Mouse (Mus musculus) megakaryocyte progenitor cell, adult 5-6 weeks (primary cell): Measurements from ENCODE around the gene Gins2. TPM values are rescaled to one million over a fixed set of nuclear protein-coding genes. Genes with fewer than 3 reads are reported as not detected.

Source experiments
- ATAC-seq: replicated peaks from 2 replicates; pipeline ENCODE4 v1.8.0; 2016; ENCODE audit warnings: mild to moderate bottlenecking, moderate TSS enrichment, inconsistent platforms; ENCODE audit not compliant: poor library complexity
- total RNA-seq, 2 experiments: library from RNA; stranded (forward) in 1 of 2; stranded (reverse) in 1 of 2; fragments of 157-497, 149-512 nt in 1 of 2; fragments of 200-1000 nt in 1 of 2; gene quantifications; 2 replicates each; pipeline versions ENCODE4 v1.2.3 to v1.2.4; 2015 to 2017

Gins2 gene
- total RNA-seq, 2 experiments from 2014 or later: 47.1 to 67.1 TPM

GRCm38 (mm10) chr8:120607460-120607859 lies 18.4 kb upstream of the Gins2 start:
- ATAC-seq: peak; percentile 38; the same call in 1 of the 2 replicates

- ATAC-seq: no peak
Observed at GRCm38 (mm10) chr8:120602672-120603071, 13.6 kb upstream of the Gins2 start.

GRCm38 (mm10) chr8:120599504-120599903 lies 10.4 kb upstream of the Gins2 start:
- ATAC-seq: peak; percentile 91

- ATAC-seq: no peak
Observed at GRCm38 (mm10) chr8:120598579-120598978, 9.5 kb upstream of the Gins2 start.

GRCm38 (mm10) chr8:120595963-120596362 lies 6.9 kb upstream of the Gins2 start:
- peak; percentile 85 for ATAC-seq

- ATAC-seq: no peak
Observed at GRCm38 (mm10) chr8:120594571-120594970, 5.5 kb upstream of the Gins2 start.

- ATAC-seq: no peak
Observed at GRCm38 (mm10) chr8:120591587-120592292, 2.6 kb upstream of the Gins2 start.

- ATAC-seq: no peak
Observed at GRCm38 (mm10) chr8:120589921-120590320, 817 bp upstream of the Gins2 start.

GRCm38 (mm10) chr8:120585521-120585920 lies 3.6 kb downstream of the Gins2 start:
- ATAC-seq: no peak

- no peak for ATAC-seq
Observed at GRCm38 (mm10) chr8:120581811-120582210, 7.3 kb downstream of the Gins2 start.

GRCm38 (mm10) chr8:120581329-120581728 lies 7.8 kb downstream of the Gins2 start:
- no peak for ATAC-seq

GRCm38 (mm10) chr8:120580336-120581000 lies 8.6 kb downstream of the Gins2 start:
- no peak; the same call in 1 of the 2 replicates for ATAC-seq

GRCm38 (mm10) chr8:120577821-120578220 lies 11.3 kb downstream of the Gins2 start:
- ATAC-seq: no peak

- no peak for ATAC-seq
Observed at GRCm38 (mm10) chr8:120575801-120576200, 13.3 kb downstream of the Gins2 start.

GRCm38 (mm10) chr8:120574941-120575340 lies 14.2 kb downstream of the Gins2 start:
- ATAC-seq: no peak

- ATAC-seq: no peak
Observed at GRCm38 (mm10) chr8:120573866-120574265, 15.2 kb downstream of the Gins2 start.

GRCm38 (mm10) chr8:120572534-120572933 lies 16.6 kb downstream of the Gins2 start:
- ATAC-seq: peak; percentile 50

GRCm38 (mm10) chr8:120571561-120571960 lies 17.5 kb downstream of the Gins2 start:
- ATAC-seq: no peak

- peak; percentile 65 for ATAC-seq
Observed at GRCm38 (mm10) chr8:120569939-120570715, 19.0 kb downstream of the Gins2 start.

GRCm38 (mm10) chr8:120569123-120569522 lies 20.0 kb downstream of the Gins2 start:
- no peak for ATAC-seq

GRCm38 (mm10) chr8:120568164-120568798 lies 20.8 kb downstream of the Gins2 start:
- no peak for ATAC-seq
